Mouse (Mus musculus) embryonic facial prominence, embryonic 12.5 days (tissue): ENCODE measurements at regions not wholly inside any gene's neighbourhood (a gene's known extent, or its start where the extent isn't known, plus 50 kb on each side); places are given as distances from the start of the nearest gene placed in this dataset.

Source experiments
- ATAC-seq: fragments of 200-750 bp; cut with Nextera tagmentation; 2 replicates; pipeline ENCODE4 v1.8.0; 2017; ENCODE audit not compliant: insufficient number of reproducible peaks, insufficient read depth, low FRiP score, low TSS enrichment
- H3K27ac ChIP-seq: fragments of 300-500 bp; sonication (generic); 2 replicates; pipeline ENCODE4 v1.5.1; 2016; ENCODE audit warnings: mild to moderate bottlenecking
- H3K27me3 ChIP-seq: fragments of 300-500 bp; sonication (generic); 2 replicates; pipeline ENCODE4 v1.6.1; 2016; ENCODE audit warnings: mild to moderate bottlenecking, moderate library complexity
- H3K36me3 ChIP-seq: fragments of 300-500 bp; sonication (generic); 2 replicates; pipeline ENCODE4 v1.6.1; 2016; ENCODE audit warnings: mild to moderate bottlenecking
- H3K4me1 ChIP-seq: fragments of 300-500 bp; sonication (generic); 2 replicates; pipeline ENCODE4 v1.6.1; 2016
- H3K4me2 ChIP-seq: fragments of 300-500 bp; sonication (generic); replicated peaks from 2 replicates; pipeline ENCODE4 v1.6.1; 2016; ENCODE audit warnings: mild to moderate bottlenecking, moderate library complexity
- H3K4me3 ChIP-seq: fragments of 300-500 bp; sonication (generic); 2 replicates; pipeline ENCODE4 v1.5.1; 2016; ENCODE audit warnings: mild to moderate bottlenecking
- H3K9ac ChIP-seq: fragments of 300-500 bp; sonication (generic); 2 replicates; pipeline ENCODE4 v1.6.1; 2016; ENCODE audit warnings: mild to moderate bottlenecking, moderate library complexity
- H3K9me3 ChIP-seq: fragments of 300-500 bp; sonication (generic); 2 replicates; pipeline ENCODE4 v1.6.1; 2016; ENCODE audit warnings: mild to moderate bottlenecking, moderate library complexity
- WGBS: fragments of 180-500 bp; shearing (Covaris S2); methylation state at CpG from one replicate; pipeline ENCODE4 v1.1.7; 2016; 5-methylcytosine and 5-hydroxymethylcytosine counted together

DNA sequence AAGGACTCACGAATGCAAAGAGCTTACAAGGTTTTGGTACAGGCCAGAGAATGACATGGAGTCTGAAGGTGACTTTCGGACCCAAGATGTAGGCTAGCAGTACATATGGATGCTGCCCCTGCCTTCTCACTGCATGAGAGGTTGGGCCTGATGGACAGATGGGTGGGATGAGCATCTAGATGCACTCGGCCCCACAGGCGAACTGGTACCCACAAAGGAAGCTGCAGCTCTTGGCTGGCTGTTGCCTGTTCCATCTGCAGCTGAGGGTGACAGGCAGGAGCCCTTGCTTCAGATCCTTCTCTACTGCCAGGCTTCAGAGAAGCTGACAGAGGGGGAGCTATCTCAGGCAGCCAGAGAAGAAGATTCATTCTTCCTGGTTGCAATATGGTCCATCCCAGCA is 216.8 kb upstream of the Tas2r119 start:
- H3K27ac ChIP-seq: no peak overlapping the region
- no peaks in the 10 kb centered on the region for H3K9me3 ChIP-seq
- no peaks in the 10 kb centered on the region for H3K36me3 ChIP-seq
- no peaks in the 10 kb centered on the region for H3K4me1 ChIP-seq
- ATAC-seq: no peak
- H3K4me3 ChIP-seq: no peak overlapping the region
- no peaks in the 10 kb centered on the region for H3K27me3 ChIP-seq
- WGBS: 84% methylated on average over 4 of the region's 4 CpGs
- no peak overlapping the region for H3K4me2 ChIP-seq
- H3K9ac ChIP-seq: no peak overlapping the region

DNA sequence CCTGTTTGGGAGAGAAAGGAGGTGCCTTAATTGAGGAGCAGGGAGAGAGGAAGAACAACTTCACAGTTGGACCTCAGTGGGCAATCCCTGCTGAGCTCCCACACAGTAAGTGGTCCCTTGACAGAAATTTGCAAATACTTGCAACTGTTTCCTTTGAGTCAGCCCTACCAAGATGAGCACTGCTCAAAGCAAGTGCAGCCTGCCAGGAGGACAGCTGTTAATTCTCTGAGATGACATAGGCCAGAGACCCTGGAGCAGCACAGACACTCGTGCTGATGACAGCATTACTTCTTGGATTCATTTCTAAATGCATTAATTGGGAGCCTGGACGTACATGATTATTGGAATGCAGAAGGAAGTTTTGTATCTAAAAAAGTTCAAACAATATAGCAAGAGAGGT is 215.1 kb upstream of the Tas2r119 start:
- ATAC-seq: no peak
- 54% methylated on average over 2 of the region's 2 CpGs for WGBS
- no peaks in the 10 kb centered on the region for H3K36me3 ChIP-seq
- H3K27ac ChIP-seq: no peak overlapping the region
- no peaks in the 10 kb centered on the region for H3K4me1 ChIP-seq
- no peaks in the 10 kb centered on the region for H3K27me3 ChIP-seq
- no peak overlapping the region for H3K9ac ChIP-seq
- H3K4me2 ChIP-seq: no peak overlapping the region
- H3K4me3 ChIP-seq: no peak overlapping the region
- no peaks in the 10 kb centered on the region for H3K9me3 ChIP-seq

DNA sequence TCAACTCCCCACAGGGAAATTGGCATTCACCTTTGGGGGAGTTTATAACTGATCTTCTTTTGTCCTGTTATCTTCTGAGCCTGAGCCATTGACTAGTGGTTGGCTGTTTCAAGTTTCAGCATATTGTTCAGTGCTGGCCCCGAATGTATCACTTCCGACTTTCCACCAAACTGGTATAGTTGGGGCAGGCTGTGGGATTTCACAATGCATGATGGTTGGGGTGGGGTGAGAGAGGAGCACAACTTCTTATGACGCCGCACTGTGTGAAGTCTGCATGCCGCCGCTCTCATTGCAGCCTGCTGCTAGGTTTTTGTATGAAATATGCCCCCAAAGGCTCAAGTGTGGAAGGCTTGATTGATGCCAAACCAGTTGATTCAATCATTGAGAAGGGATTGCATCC is 212.2 kb upstream of the Tas2r119 start:
- no peak overlapping the region for H3K4me2 ChIP-seq
- H3K9ac ChIP-seq: no peak overlapping the region
- H3K36me3 ChIP-seq: no peaks in the 10 kb centered on the region
- H3K4me1 ChIP-seq: no peaks in the 10 kb centered on the region
- H3K27me3 ChIP-seq: no peaks in the 10 kb centered on the region
- no peak for ATAC-seq
- no peaks in the 10 kb centered on the region for H3K9me3 ChIP-seq
- 90% methylated on average over 6 of the region's 6 CpGs for WGBS
- H3K27ac ChIP-seq: no peak overlapping the region
- H3K4me3 ChIP-seq: no peak overlapping the region

GRCm38 (mm10) chr15:31965542-31965941 is 211.5 kb upstream of the Tas2r119 start:
- Histone ChIP-seq H3K9ac (no peak overlapping the region), H3K4me3 (no peak overlapping the region), H3K4me2 (no peak overlapping the region), H3K36me3 (no peaks in the 10 kb centered on the region), H3K4me1 (no peaks in the 10 kb centered on the region), H3K27ac (no peak overlapping the region), H3K27me3 (no peaks in the 10 kb centered on the region), H3K9me3 (no peaks in the 10 kb centered on the region)
- no peak for ATAC-seq
- WGBS: 93% methylated on average over 4 of the region's 4 CpGs

DNA sequence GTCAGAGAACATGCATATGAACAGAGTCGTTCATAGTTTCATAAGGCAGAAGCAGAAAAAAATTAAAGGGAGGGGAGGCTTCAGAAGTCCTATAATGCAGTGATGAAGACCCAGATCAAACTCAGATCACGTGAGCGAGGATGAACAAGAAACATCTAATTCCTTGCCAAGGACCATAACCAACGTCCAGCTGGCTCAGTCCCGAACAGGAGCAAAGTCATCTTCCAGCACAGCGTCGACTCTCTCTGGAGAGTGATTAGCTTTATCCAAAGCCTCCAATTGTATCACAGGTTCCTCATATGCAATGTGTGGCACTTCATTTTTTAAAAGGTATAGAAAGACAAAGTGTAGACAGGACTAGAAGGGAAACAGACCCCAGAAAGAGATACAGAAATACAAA is 204.2 kb upstream of the Tas2r119 start:
- Histone ChIP-seq H3K36me3 (no peaks in the 10 kb centered on the region), H3K4me2 (no peak overlapping the region), H3K27me3 (no peaks in the 10 kb centered on the region), H3K4me1 (peaks cover 8% of the 10 kb centered on the region; the same call in 1 of the 2 replicates), H3K4me3 (no peak overlapping the region), H3K27ac (no peak overlapping the region), H3K9ac (no peak overlapping the region), H3K9me3 (no peaks in the 10 kb centered on the region)
- no peak for ATAC-seq
- 77% methylated on average over 7 of the region's 7 CpGs for WGBS

DNA sequence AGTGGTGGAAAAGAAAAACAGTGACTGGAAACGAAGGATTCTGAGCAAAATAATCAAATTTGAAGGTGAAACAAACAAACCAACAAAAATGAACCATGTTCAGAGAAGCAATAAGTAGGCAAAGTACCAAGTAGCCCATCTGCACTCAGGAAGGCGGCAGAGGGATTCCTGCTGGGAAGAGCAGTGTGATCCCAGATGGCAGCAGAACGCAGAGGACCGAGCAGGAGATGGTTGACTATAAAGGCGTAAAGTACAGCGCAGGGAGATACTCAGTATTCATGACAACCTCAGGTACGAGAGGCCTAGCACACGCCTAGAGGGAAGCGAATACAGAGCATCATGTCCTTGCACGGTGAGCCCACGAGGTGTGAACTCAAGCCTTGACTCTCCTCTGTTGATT is 203.2 kb upstream of the Tas2r119 start:
- no peak overlapping the region for H3K9ac ChIP-seq
- no peak overlapping the region for H3K4me2 ChIP-seq
- no peaks in the 10 kb centered on the region for H3K36me3 ChIP-seq
- no peak for ATAC-seq
- H3K4me3 ChIP-seq: no peak overlapping the region
- 86% methylated on average over 11 of the region's 11 CpGs for WGBS
- no peak overlapping the region for H3K27ac ChIP-seq
- peaks cover 8% of the 10 kb centered on the region; the same call in 1 of the 2 replicates for H3K4me1 ChIP-seq
- H3K27me3 ChIP-seq: no peaks in the 10 kb centered on the region
- no peaks in the 10 kb centered on the region for H3K9me3 ChIP-seq

- Histone ChIP-seq H3K4me3 (no peak overlapping the region), H3K27ac (no peak overlapping the region), H3K36me3 (no peaks in the 10 kb centered on the region), H3K9me3 (no peaks in the 10 kb centered on the region), H3K4me2 (no peak overlapping the region), H3K9ac (no peak overlapping the region), H3K27me3 (no peaks in the 10 kb centered on the region), H3K4me1 (peaks cover 8% of the 10 kb centered on the region; the same call in 1 of the 2 replicates)
- ATAC-seq: 0 out of 2 replicates have a peak, but pooled peaks have one; percentile 41
- WGBS: 27% methylated on average over 4 of the region's 4 CpGs
These were observed 200.6 kb upstream of the Tas2r119 start for GRCm38 (mm10) chr15:31976461-31976860.

- no peak overlapping the region for H3K4me3 ChIP-seq
- no peaks in the 10 kb centered on the region for H3K27me3 ChIP-seq
- H3K27ac ChIP-seq: no peak overlapping the region
- no peaks in the 10 kb centered on the region for H3K36me3 ChIP-seq
- no peak overlapping the region for H3K9ac ChIP-seq
- no peaks in the 10 kb centered on the region for H3K9me3 ChIP-seq
- H3K4me2 ChIP-seq: no peak overlapping the region
- 0 out of 2 replicates have a peak, but pooled peaks have one; percentile 28 for ATAC-seq
- H3K4me1 ChIP-seq: peaks cover 8% of the 10 kb centered on the region; the same call in 1 of the 2 replicates
- WGBS: 87% methylated on average over 3 of the region's 3 CpGs
These were observed 199.5 kb upstream of the Tas2r119 start for GRCm38 (mm10) chr15:31977563-31977962.

DNA sequence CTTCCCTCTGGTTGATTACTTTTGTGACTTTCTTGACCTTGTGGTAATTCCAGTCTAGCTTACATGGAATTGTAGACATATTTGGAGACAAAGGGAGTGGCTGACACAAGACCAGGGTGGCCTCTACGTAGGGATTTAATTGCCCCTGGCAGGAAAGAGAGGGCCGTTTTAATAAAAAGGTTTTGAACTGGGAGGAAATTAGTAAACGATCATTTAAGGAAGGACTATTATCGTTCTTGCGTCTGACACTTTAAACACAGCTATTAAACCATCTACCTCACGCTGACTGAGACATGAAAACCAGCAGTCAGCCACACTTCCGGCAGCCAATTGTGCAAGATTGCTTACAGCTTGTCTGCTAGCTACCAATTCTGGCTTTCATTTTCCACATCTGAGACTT is 197.1 kb upstream of the Tas2r119 start:
- Histone ChIP-seq H3K4me1 (peaks cover 8% of the 10 kb centered on the region; the same call in 1 of the 2 replicates), H3K4me3 (no peak overlapping the region), H3K4me2 (no peak overlapping the region), H3K27ac (no peak overlapping the region), H3K36me3 (no peaks in the 10 kb centered on the region), H3K9me3 (no peaks in the 10 kb centered on the region), H3K9ac (no peak overlapping the region), H3K27me3 (no peaks in the 10 kb centered on the region)
- ATAC-seq: no peak
- 22% methylated on average over 7 of the region's 7 CpGs for WGBS

GRCm38 (mm10) chr15:31980791-31981190 is 196.3 kb upstream of the Tas2r119 start:
- ATAC-seq: no peak
- no peak overlapping the region for H3K27ac ChIP-seq
- no peaks in the 10 kb centered on the region for H3K36me3 ChIP-seq
- H3K27me3 ChIP-seq: no peaks in the 10 kb centered on the region
- H3K9ac ChIP-seq: no peak overlapping the region
- peaks cover 8% of the 10 kb centered on the region; the same call in 1 of the 2 replicates for H3K4me1 ChIP-seq
- no peak overlapping the region for H3K4me3 ChIP-seq
- H3K9me3 ChIP-seq: no peaks in the 10 kb centered on the region
- 97% methylated on average over 1 of the region's 1 CpGs for WGBS
- no peak overlapping the region for H3K4me2 ChIP-seq

DNA sequence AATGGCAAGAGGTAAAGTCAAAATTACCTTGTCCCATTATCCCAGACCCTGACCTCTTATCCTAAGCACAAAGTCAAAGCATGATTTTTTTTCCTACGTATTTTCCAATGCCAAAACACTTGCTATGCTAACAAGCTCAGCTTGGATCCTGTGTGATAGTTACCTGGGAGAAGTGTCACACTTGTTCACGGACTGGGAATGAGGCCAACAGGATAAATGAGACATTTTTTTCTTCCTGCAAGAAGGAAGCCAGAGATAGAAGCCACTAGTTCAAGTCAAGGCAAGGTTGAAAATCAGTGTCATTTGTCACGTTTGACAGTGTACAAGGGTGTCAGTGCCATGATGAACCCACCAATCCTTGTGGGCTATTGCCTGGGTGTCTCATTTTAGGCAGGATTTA is 189.8 kb upstream of the Tas2r119 start:
- Histone ChIP-seq H3K36me3 (no peaks in the 10 kb centered on the region), H3K27me3 (no peaks in the 10 kb centered on the region), H3K9ac (no peak overlapping the region), H3K4me2 (no peak overlapping the region), H3K4me1 (no peaks in the 10 kb centered on the region; the same call in 1 of the 2 replicates), H3K27ac (no peak overlapping the region), H3K4me3 (no peak overlapping the region), H3K9me3 (no peaks in the 10 kb centered on the region)
- 77% methylated on average over 3 of the region's 3 CpGs for WGBS
- ATAC-seq: no peak

DNA sequence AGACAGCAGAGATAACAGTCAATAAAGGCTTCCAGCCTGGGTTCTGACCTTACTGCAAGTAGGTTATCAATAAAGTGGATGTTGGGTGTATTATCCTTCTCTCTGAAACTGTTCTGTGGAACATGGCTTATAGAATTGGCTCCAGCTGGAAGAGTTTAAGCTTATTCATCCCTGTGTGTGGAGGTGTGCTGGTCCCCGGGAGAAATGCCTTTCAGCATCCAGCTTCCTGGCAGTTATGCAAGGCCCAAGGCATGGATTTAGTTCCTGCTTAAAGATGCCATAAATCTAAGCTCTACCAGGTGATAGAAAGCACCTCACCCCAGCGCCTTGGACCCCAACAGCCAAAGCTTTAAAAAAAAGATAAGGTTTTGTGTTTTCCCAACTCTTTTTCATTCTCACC is 188.0 kb upstream of the Tas2r119 start:
- Histone ChIP-seq H3K4me1 (no peaks in the 10 kb centered on the region; the same call in 1 of the 2 replicates), H3K4me3 (no peak overlapping the region), H3K9ac (no peak overlapping the region), H3K27ac (no peak overlapping the region), H3K9me3 (no peaks in the 10 kb centered on the region), H3K4me2 (no peak overlapping the region), H3K36me3 (no peaks in the 10 kb centered on the region), H3K27me3 (no peaks in the 10 kb centered on the region)
- 54% methylated on average over 2 of the region's 2 CpGs for WGBS
- ATAC-seq: no peak
